Mouse (Mus musculus): Measurements from ENCODE around the gene Ip6k3.

DNA sequence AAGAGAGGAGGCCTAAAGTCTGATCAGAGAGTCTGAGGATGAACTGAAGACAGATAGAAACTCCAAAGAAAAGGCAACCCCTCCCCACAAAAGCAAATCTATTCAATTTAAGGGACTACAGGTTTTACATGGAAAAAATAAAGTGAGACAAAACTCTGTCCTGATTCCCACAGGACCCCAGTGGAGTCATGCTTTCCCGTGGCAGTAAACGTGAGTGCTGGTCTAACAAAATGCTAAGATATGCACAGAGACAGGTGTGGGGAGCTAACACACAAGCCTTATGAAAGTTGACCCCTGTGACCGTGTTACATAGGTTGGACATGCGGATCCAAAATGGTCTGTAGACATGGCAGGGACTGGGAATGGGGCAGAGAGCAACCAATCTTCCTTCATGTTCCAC is 9.2 kb upstream of the Ip6k3 start:
- TF ChIP-seq ZC3H11A (IDR thresholded peaks at IDR 0.05; ENCODE audit: low read depth, low read length) (no peak), ZNF384 (IDR thresholded peaks at IDR 0.05; ENCODE audit: low read depth, low read length) (no peak), CTCF (conservative IDR thresholded peaks at IDR 0.05 in 1 of 2, IDR thresholded peaks at IDR 0.05 in 1 of 2; ENCODE audit: low read depth in 2 of 2, low read length in 2 of 2) (no peak), RCOR1 (conservative IDR thresholded peaks at IDR 0.05; ENCODE audit: low read depth, low read length) (no peak), GABPA (IDR thresholded peaks at IDR 0.05; ENCODE audit: insufficient replicate concordance, low read depth, low read length) (no peak), USF2 (conservative IDR thresholded peaks at IDR 0.05; ENCODE audit: low read depth, low read length) (no peak)
